Mouse (Mus musculus) lung, embryonic 14.5 days (tissue): ENCODE results near the gene Gm11549. TPM values are rescaled to one million over a fixed set of nuclear protein-coding genes. Genes with fewer than 3 reads are reported as not detected.

Experiments
- ATAC-seq: fragments of 200-750 bp; cut with Nextera tagmentation; 2 replicates; pipeline ENCODE4 v1.8.0; 2017; ENCODE audit warnings: mild to moderate bottlenecking, moderate TSS enrichment, moderate library complexity; ENCODE audit not compliant: insufficient read depth
- DNase-seq: peaks from one replicate; pipeline ENCODE4 v3.0.0-alpha.2; 2015
- H3K27ac ChIP-seq: fragments of 300-500 bp; sonication (generic); 2 replicates; pipeline ENCODE4 v1.5.1; 2014; ENCODE audit warnings: low read depth, mild to moderate bottlenecking, moderate library complexity
- H3K27me3 ChIP-seq: fragments of 300-500 bp; sonication (generic); 2 replicates; pipeline ENCODE4 v1.6.1; 2014; ENCODE audit warnings: low read length, control low read depth; ENCODE audit not compliant: insufficient read depth
- H3K36me3 ChIP-seq: fragments of 300-500 bp; sonication (generic); 2 replicates; pipeline ENCODE4 v1.6.1; 2014; ENCODE audit warnings: control low read depth; ENCODE audit not compliant: insufficient read depth
- H3K4me1 ChIP-seq: fragments of 300-500 bp; sonication (generic); 2 replicates; pipeline ENCODE4 v1.6.1; 2014; ENCODE audit warnings: antibody characterized with exemption, control low read depth; ENCODE audit not compliant: insufficient read depth
- H3K4me2 ChIP-seq: fragments of 300-500 bp; sonication (generic); 2 replicates; pipeline ENCODE4 v1.6.1; 2014; ENCODE audit warnings: mild to moderate bottlenecking
- H3K4me3 ChIP-seq: fragments of 300-500 bp; sonication (generic); 2 replicates; pipeline ENCODE4 v1.5.1; 2014; ENCODE audit warnings: low read depth, low read length
- H3K9ac ChIP-seq: fragments of 300-500 bp; sonication (generic); 2 replicates; pipeline ENCODE4 v1.6.1; 2014
- H3K9me3 ChIP-seq: fragments of 300-500 bp; sonication (generic); 2 replicates; pipeline ENCODE4 v1.6.1; 2016; ENCODE audit warnings: low read depth, low read length, control low read depth
- CTCF ChIP-seq: IDR thresholded peaks from 2 replicates; pipeline ENCODE4 v1.5.1; 2016; ENCODE audit warnings: antibody characterized with exemption, low read depth
- WGBS: fragments of 180-500 bp; shearing (Covaris S2); extraction: QIAGEN DNeasy Blood & Tissue Kit; methylation state at CpG from one replicate; pipeline ENCODE4 v1.1.7; 2014; 5-methylcytosine and 5-hydroxymethylcytosine counted together
- polyA plus RNA-seq: library from polyadenylated mRNA; unstranded; fragments of >200 nt; fragmentation: Nextera tagmentation; extraction: Ambion mirVana; gene quantifications from 2 replicates; pipeline ENCODE4 v1.2.1, GENCODE M21; 2014

Gm11549 gene
- 0.12 and 0.16 TPM in 2 replicates for polyA plus RNA-seq

DNA sequence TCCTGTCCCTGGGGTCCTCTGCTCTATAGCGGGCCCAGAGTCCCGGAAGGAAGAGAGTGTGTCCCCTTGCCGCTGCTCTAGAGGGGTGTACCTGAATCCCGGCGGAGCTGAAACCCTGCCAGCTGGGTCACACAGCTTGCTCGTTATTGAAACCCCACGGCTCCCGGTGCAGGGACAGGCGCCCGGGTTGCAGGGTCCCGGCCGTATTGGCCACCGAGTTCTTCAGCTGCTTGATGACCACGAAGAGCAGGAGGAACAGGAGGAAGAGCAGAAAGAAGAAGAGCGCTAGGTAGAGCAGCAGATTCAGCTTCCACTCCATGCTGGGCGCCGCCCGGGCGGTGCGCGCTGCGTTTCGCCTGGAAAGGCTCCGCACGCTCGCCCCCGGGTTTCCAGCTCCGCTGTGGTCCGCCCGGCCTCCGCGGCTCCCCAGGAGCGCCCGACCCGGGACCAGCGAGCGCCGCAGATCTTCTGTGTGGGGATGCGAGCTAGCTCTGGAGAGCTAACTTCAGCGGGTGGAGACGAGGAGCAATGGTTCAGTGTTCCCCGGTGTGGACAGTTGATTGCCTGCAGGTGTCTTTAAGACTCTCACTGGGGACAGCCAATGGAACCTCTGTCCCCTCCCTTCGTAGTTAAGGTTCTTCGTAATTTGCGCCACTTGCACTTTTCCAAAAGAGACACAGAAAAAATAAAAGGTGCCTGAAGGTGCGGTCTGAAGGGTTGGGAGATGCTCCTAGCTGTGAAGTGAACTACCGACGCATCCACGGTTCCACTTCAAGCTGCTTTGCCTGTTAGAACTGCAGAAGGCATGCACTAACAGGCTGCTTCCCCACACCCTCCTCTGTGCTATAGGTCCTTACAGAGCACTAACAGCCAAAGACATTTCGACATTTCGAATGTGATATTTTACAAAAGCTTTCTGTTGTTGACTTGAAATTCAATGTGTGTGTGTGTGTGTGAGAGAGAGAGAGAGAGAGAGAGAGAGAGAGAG lies at the start of gene Gm11549:
Gene Gm11549 (minus strand): TSS at position 741 of the 988 bp plus-strand sequence.
- no peak for ATAC-seq
- no peaks in the 10 kb centered on the region for H3K4me1 ChIP-seq

DNA sequence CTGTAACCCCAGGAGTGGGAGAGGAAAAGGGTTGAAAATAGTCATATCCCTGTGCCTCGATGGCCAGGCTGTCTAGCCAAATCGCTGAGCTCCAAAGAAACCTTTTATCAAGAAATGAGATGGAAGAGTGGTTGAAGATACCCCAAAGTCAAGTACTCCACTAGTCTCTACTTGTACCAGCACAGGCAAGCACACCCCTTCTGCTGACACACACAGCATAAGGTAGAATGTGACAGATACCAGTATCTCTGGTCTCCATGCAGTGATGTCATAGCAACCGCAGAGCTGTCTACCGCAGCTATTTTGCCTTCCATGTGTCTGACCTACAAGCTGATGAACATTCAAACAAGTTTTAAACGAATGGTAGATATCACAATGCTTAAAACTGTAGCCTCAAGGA lies 48.2 kb upstream of the Gm11549 start:
- 76% methylated on average over 5 of the region's 5 CpGs for WGBS
- ATAC-seq (no peak), DNase-seq (no peak)
- peak overlapping the region; percentile 89 for H3K4me2 ChIP-seq
- H3K27ac ChIP-seq, result no peak overlapping the region
- no peak for TF ChIP-seq CTCF
- H3K9ac ChIP-seq, result peak overlapping the region; percentile 95
- peaks cover 54% of the 10 kb centered on the region for H3K36me3 ChIP-seq
- peak overlapping the region; percentile 96 for H3K4me3 ChIP-seq
- no peaks in the 10 kb centered on the region for H3K27me3 ChIP-seq
- H3K4me1 ChIP-seq, result peaks cover 9% of the 10 kb centered on the region; the same call in 1 of the 2 replicates
- no peaks in the 10 kb centered on the region for H3K9me3 ChIP-seq

More for the DNA sequence above, at the start of gene Gm11549:
- no peak for TF ChIP-seq CTCF
- H3K4me2 ChIP-seq, result peak within 1 kb of the TSS; percentile 84
- H3K27me3 ChIP-seq, result peaks cover 30% of the 10 kb centered on the region
- peak within 1 kb of the TSS; percentile 44 for H3K9ac ChIP-seq
- no peaks in the 10 kb centered on the region for H3K9me3 ChIP-seq
- 1% methylated on average over 51 of the region's 51 CpGs for WGBS
- DNase-seq, result peak; percentile 45
- no peak within 1 kb of the TSS for H3K27ac ChIP-seq
- H3K36me3 ChIP-seq, result no peaks in the 10 kb centered on the region
- H3K4me3 ChIP-seq, result peak within 1 kb of the TSS; percentile 42

DNA sequence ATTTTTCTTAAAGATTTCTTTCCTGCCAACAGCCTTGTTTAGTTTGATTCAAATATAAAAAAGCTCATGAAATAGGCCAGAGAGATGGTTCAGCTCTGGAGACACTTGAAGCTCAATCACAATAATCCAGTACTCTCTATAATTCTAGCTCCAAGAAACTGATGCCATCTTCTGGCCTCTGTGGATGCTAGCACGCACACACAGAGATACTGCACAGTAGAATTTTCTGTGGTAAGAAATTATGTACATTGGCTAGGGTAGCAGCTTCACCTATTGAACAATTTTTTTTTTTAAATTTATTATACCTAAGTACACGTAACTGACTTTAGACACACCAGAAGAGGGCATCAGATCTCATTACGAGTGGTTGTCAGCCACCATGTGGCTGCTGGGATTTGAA lies 42.1 kb upstream of the Gm11549 start:
- no peak overlapping the region for H3K9ac ChIP-seq
- peaks cover 87% of the 10 kb centered on the region for H3K36me3 ChIP-seq
- DNase-seq (no peak), ATAC-seq (no peak; the same call in 1 of the 2 replicates)
- no peak overlapping the region for H3K27ac ChIP-seq
- no peaks in the 10 kb centered on the region for H3K9me3 ChIP-seq
- no peak for TF ChIP-seq CTCF
- 88% methylated on average over 3 of the region's 3 CpGs for WGBS
- no peaks in the 10 kb centered on the region for H3K27me3 ChIP-seq
- H3K4me2 ChIP-seq, result no peak overlapping the region
- H3K4me3 ChIP-seq, result no peak overlapping the region
- no peaks in the 10 kb centered on the region for H3K4me1 ChIP-seq

DNA sequence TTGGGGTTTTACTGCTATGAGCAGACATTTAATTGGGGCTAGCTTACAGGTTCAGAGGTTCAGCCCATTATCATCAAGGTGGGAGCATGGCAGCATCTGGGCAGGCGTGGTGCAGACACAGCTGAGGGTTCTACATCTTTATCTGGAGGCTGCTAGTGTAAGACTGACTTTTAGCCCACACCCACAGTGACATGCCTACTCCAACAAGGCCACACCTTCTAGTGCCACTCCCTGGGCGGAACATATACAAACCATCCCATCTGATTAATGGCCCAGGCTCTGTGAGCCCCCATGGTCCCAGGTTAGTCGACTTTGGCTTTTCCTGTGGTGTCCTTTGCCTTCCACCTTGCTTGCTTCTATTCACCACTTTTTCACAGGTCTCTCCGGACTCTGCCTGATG lies 38.0 kb upstream of the Gm11549 start:
- WGBS, result 71% methylated on average over 4 of the region's 4 CpGs
- DNase-seq, result no peak
- no peak for TF ChIP-seq CTCF

DNA sequence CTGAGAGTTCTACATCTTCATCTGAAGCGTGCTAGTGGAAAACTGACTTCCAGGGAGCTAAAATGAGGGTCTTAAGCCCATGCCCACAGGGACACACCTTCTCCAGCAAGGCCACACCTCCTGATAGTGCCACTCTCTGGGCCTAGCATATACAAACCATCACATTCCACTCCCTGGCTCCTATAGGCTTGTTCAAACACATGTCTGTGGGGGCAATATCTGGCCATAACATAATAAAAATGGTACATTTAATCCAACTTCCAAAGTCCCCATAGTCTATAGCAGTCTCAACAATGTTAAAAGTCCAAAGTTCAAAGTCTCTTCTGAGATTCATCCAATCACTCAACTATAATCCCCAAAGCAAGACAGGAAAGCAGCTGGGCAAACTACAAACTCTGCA lies 36.0 kb upstream of the Gm11549 start:
- 89% methylated on average over 1 of the region's 1 CpGs for WGBS
- no peak overlapping the region for H3K4me3 ChIP-seq
- no peak for DNase-seq
- no peak overlapping the region for H3K27ac ChIP-seq
- ATAC-seq, result no peak
- H3K36me3 ChIP-seq, result peaks cover 73% of the 10 kb centered on the region
- no peaks in the 10 kb centered on the region for H3K9me3 ChIP-seq
- H3K4me1 ChIP-seq, result no peaks in the 10 kb centered on the region
- H3K9ac ChIP-seq, result no peak overlapping the region
- no peak for TF ChIP-seq CTCF
- H3K4me2 ChIP-seq, result no peak overlapping the region
- H3K27me3 ChIP-seq, result no peaks in the 10 kb centered on the region

More for the DNA sequence above, 38.0 kb upstream of the Gm11549 start:
- Histone ChIP-seq H3K27me3 (no peaks in the 10 kb centered on the region), H3K4me3 (no peak overlapping the region), H3K27ac (no peak overlapping the region), H3K36me3 (peaks cover 85% of the 10 kb centered on the region), H3K9me3 (no peaks in the 10 kb centered on the region), H3K9ac (no peak overlapping the region), H3K4me2 (no peak overlapping the region), H3K4me1 (no peaks in the 10 kb centered on the region)
- ATAC-seq, result no peak

DNA sequence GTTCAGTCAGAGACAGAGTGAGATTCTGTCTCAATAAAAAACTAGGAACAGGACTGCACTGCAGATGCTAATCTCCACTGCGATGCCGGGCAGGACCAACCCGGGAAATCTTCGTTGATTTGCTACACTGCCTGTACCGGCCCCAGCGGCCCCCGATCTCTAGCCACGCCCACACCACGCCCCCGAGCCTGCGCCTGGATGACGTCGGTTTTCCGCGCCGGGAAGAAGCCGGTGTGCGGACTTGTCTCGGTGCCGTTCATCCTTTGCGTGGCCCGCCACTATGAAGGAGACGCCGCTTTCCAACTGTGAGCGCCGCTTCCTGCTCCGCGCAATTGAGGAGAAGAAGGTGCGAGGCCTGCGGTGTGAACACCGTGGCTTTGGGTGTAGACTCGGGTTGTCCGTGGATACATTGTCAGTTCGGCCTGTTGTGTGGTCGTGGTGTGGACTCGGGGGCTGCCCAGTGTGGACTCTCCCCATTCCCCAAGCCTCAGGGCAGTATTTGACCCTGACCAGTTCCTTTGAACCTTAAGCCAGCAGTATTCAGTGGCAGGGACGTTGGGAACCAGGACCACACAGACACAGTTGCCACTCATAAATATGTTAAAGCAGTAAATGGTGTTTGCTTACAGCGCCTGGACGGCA lies 30.9 kb upstream of the Gm11549 start, which contains the start of gene Exosc9:
Gene Exosc9 (plus strand): TSS at position 201 of the 642 bp plus-strand sequence.
- Histone ChIP-seq H3K36me3 (peaks cover 36% of the 10 kb centered on the region), H3K9ac (peak within 1 kb of the TSS; percentile 68), H3K27ac (no peak within 1 kb of the TSS), H3K9me3 (no peaks in the 10 kb centered on the region), H3K4me3 (peak within 1 kb of the TSS; percentile 81), H3K27me3 (no peaks in the 10 kb centered on the region), H3K4me1 (no peaks in the 10 kb centered on the region; the same call in 1 of the 2 replicates), H3K4me2 (peak within 1 kb of the TSS; percentile 91)
- ATAC-seq, result peak; percentile 98
- TF ChIP-seq CTCF, result no peak
- under 1% methylated on average over 39 of the region's 39 CpGs for WGBS
- DNase-seq, result peak; percentile 95

DNA sequence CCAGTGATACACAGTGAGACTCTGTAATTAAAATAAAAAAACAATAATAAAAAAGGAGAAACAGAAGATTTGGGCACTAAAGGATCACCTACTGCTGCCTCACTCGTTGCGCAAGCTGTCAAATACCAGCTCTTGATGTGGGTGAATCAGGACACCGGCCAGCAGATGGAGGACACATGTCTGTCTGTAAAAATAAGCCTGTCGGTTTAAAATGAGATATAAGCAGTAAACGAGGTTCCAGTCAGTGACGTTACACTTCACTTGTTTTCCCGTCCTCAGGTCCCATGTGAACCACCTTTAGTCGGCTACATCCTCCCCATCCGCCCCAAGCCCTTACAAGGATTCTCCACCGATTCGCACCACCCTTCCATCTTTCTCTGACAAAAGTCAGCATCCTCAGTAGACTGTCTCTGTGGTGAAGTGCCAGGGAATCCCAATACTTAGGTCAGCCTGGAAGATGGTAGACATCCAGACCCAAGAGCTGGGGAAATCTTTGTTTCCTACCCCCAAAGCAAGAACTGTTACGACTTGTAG lies 30.3 kb upstream of the Gm11549 start:
- H3K27ac ChIP-seq, result no peak overlapping the region
- no peaks in the 10 kb centered on the region; the same call in 1 of the 2 replicates for H3K4me1 ChIP-seq
- H3K9ac ChIP-seq, result peak overlapping the region; percentile 68

More for the DNA sequence above, 30.3 kb upstream of the Gm11549 start:
- peak; percentile 58; the same call in 1 of the 2 replicates for ATAC-seq
- 16% methylated on average over 12 of the region's 12 CpGs for WGBS
- Histone ChIP-seq H3K36me3 (peaks cover 30% of the 10 kb centered on the region), H3K27me3 (no peaks in the 10 kb centered on the region), H3K9me3 (no peaks in the 10 kb centered on the region), H3K4me3 (peak overlapping the region; percentile 81), H3K4me2 (peak overlapping the region; percentile 91)
- peak; percentile 15 for DNase-seq
- no peak for TF ChIP-seq CTCF
